Mouse (Mus musculus) neutrophil, adult 5-6 weeks (primary cell): Measurements from ENCODE around the gene Zfp292. TPM values are rescaled to one million over a fixed set of nuclear protein-coding genes. Genes with fewer than 3 reads are reported as not detected.

Experiments
- ATAC-seq: fragments of 151-379, 151-347 bp; 2 replicates; pipeline ENCODE4 v1.8.0; 2017; ENCODE audit warnings: mild to moderate bottlenecking, moderate TSS enrichment; ENCODE audit not compliant: insufficient number of reproducible peaks, poor library complexity, low FRiP score, severe bottlenecking; ENCODE audit errors: extremely low read depth
- total RNA-seq: library from RNA; stranded (forward); fragments of 200-1000 nt; gene quantifications from 2 replicates; pipeline ENCODE4 v1.2.3, GENCODE M21; 2017

The Zfp292 gene
- total RNA-seq, 1 experiment from 2014 or later, result 94.6 TPM

DNA sequence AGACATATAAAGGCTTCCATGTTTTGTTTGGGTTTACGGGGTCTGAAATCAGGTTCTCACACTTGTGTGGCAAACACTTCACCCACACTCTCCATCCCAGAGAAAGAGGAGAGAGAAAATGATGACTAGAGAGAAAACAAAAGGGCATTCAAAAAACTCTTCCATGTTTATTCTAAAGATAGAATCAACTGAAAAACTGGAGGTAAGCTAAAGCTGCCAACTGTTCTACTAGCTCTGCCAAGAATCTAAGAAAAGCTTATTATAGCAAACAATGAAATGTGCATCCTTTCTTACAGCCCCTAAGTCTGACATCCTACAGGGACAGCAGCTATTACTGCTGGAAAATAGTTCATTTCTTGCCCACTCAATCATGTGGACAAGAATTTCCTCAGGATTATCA, 58.9 kb downstream of the Zfp292 start:
- no peak for ATAC-seq

DNA sequence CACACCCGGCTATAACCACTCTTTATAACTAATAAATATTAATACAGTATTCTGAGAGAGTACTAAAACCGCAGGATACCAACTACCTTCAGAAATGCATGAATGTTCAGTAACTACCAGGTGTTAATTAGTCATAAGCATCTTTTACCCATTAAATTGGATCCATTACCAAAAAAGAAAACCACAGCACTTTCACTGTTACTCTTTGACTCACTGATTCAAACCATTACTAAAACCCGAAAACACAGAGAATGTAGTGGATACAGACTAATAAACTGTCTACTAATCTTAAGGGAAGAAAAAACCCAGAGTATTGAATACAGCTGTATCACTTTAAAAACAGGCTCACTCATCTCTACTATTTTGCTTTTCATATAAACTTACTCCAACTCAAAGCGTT, 62.9 kb downstream of the Zfp292 start:
- ATAC-seq, result no peak

DNA sequence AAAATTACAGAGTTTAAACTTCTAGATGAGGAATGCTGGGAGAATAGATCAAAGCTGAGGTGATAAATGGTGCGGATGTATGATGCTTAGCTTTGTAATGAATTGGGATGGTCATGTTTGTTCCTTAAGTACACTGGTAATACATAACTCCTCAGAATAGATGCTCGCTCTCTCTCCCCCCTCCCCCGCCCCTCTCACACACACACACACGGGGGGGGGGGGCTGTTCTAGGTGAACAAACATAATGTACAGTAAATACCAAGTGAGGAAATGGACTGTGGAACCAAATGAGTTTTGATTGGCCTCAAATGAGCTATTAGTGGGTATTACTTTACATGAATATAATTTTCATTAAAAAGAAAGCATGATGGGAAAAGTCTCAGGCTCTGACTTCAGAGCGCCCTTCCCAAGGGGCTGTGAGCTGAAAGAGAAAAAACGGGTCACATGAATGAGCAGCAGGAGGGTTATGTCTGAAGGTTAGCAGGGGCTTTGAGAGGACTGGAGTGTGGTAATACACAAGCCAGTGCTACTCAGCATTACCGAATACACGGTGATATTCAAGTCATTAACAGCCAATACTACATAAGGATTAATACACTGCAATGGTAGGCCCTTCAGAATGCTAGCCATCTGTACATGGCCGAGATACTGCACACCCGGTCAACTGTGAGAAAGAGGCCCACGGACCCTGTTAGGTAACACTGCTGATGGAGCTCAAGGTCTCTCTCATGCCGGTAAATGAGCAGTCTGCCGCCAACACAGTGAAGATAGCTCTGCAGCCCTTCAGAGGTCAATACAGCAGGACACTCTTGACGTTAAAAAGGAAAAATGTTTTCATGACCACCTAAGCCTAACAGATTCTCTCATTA, 81.4 kb downstream of the Zfp292 start:
- no peak for ATAC-seq

- no peak for ATAC-seq
Measured at GRCm38 (mm10) chr4:34798005-34798404, 84.8 kb downstream of the Zfp292 start.

DNA sequence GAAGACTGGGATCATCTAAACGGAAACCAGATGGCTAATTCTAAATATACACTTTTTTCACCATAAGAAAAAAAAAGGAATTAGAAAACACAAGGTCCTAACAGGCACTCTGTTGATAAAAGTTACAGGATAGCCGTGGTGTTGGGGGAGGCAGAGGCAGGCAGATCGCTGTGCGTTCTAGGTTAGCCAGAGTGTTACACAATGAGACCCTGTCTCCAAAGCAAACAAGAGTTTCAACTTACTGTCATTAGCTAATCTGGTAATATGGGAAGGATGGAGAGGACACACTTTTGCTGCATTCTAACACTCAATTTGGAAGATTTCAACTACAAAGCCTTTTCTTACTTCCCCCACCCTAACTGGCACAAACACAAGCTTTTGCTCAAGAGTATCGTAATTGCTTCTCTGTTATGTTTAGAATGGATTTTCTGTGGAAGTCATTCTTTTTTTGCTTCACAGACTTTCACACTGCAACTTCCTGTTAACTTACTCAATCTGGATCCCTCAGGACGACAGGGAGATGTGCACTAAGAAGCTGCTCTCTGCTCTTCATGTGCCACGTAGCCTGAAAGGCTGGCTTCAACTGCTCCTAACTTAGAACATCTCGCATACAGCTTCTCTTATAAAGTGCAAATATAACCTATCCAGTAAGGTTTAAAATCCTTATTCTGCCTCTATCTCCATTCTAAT, 85.3 kb downstream of the Zfp292 start:
- ATAC-seq, result no peak

DNA sequence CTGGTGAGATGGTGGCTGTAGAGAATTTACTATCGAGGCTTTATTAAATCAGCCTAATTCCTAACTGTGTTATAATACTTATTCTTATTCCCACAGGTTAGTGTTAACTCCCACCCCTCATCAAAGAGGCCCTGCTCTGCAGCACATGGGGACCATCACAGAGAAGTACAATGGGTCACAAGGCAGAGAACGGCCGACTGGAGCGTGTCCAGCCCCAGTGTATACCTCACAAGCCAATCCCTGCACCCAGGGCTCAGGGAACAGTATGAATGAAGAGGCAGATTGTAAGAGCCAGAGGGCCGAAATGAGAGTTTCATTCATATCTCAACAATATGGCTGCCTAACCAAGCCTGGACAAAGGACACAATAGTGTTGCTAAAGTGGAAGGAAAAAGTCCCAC, 86.5 kb downstream of the Zfp292 start:
- ATAC-seq, result no peak

DNA sequence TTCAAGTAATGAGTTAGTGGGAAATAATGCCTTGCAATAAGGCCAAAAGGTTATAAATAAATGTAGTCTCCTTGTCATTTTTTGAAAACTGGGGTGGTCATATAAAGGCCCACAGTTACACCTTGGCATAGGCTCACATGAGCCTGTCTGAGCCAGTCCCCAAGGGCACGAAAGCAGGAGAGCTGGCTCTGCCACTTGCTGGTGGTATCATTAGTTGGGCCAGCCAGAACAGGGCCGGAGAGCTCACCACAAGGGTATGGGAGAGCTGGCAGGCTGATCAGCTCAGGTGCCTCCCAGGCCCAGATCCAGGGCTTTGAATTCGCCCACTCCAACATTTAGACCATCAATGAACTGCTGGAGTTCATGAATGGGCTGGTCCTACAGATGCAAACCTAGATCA, 96.3 kb downstream of the Zfp292 start:
- ATAC-seq, result no peak

DNA sequence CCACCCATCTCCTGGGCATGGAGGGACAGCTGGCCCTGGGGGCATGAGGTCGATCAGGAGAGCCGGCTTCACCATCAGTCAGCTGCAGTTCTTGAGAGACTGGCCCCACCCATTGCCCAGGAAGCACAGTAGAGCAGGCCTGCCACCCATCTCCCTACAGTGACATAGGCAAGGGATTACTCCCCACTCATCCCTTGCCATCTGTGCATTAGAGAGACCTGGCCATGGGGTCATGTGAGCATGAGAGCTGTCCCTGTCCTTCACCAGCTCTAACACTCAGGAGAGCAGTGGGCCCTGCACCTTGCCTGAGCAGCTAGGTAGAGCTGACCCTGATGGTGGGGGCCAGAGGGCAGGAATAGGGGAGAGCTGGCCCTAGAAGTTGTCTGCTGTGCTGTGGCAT, 97.1 kb downstream of the Zfp292 start:
- no peak for ATAC-seq

DNA sequence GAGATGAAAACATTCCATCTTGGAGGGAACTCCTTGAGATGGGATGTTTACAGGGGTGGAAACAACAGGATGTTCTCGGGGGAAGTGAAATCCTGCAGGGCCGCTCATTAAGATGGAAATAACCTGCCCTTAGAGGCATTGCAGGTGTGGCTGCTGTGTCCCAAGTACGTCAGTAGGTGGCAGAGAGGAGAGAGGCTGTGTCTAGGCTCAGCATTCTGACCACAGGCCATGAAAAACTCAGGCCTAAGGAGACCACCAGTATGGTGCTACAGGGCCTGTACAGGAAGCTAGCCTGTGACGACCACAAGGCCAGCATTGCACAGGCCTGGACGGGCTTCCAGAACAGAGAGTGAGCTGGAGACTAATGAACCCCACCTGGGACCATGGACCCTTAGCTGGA, 97.9 kb downstream of the Zfp292 start:
- ATAC-seq, result no peak

DNA sequence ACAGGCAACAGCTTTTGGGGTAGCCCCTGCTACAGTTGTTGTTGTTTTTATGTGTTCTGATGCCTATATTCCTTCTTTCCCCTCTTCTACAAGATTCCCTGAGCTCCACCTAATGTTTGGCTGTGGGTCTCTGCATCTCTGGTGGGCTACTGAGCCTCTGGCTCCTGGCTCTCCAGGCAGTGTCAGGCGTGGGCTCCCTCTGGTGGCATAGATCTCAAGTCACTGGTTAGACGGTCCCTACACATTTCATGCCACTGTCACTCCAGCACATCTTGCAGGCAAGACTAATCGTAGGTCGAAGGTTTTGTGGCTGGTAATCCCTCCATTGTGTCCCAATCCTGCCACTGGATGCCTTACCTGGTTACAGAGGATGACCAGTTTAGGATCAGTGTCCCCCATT, 100.0 kb downstream of the Zfp292 start:
- no peak for ATAC-seq

- peak; percentile 98 for ATAC-seq
Measured at GRCm38 (mm10) chr4:34777677-34778527, 104.9 kb downstream of the Zfp292 start, which contains the start of gene Smim8. Gene Smim8, minus strand, starts transcription at chr4:34778423.

DNA sequence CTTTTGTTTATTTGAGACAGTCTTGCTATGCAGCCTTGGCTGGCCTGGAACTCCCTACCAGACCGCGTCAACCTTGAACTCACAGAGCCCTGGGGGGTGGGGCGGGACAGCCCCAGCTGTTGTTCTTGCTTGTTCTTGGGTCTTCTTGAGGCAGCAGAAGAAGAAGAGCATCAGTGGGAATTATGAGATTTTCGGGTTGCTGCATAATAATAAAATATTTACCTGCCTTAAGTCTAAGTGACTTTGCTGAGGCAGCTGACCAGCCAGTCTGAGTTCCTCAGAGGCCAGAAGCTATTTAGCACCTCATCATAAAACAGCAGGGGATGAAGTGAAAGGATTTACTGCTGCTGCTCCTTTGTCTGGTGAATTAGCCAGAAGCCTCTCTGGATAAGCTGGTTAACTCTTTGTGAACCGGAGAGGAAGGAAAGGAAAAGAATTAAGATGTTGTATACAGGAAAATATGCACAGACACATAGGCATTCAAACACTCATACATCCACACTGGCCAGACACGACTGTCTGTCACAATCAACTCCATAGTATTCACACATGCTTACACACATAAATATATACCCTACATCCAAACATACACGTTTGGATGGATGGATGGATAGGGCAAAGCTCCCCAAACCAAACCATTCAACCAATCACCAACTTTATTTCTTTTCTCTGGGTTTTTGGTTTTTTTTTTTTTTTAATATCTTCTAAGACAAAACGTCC, 110.9 kb downstream of the Zfp292 start:
- no peak for ATAC-seq

GRCm38 (mm10) chr4:34756163-34756562, 126.6 kb downstream of the Zfp292 start, which contains the start of gene Gm136:
Gene Gm136, minus strand, starts transcription at chr4:34756263.
- ATAC-seq, result no peak

Other genes starting within 250 kb of the Zfp292 start
- 12.9 and 16.4 TPM in 2 replicates for gene Slc35a1, start 195.5 kb downstream of the Zfp292 start, total RNA-seq
- 0.23 TPM in 1 of 2 replicates, not detected in the other for gene Cfap206, start 152.8 kb downstream of the Zfp292 start, total RNA-seq
- gene Gm136, start 126.7 kb downstream of the Zfp292 start, total RNA-seq, result not detected in 2 replicates
- 19.6 and 23.7 TPM in 2 replicates for gene Smim8, start 104.5 kb downstream of the Zfp292 start, total RNA-seq
- not detected in 2 replicates for gene Cga, start 10.8 kb upstream of the Zfp292 start, total RNA-seq